Mouse (Mus musculus): ENCODE measurements around the gene Ppp1r17.

Ppp1r17 gene

DNA sequence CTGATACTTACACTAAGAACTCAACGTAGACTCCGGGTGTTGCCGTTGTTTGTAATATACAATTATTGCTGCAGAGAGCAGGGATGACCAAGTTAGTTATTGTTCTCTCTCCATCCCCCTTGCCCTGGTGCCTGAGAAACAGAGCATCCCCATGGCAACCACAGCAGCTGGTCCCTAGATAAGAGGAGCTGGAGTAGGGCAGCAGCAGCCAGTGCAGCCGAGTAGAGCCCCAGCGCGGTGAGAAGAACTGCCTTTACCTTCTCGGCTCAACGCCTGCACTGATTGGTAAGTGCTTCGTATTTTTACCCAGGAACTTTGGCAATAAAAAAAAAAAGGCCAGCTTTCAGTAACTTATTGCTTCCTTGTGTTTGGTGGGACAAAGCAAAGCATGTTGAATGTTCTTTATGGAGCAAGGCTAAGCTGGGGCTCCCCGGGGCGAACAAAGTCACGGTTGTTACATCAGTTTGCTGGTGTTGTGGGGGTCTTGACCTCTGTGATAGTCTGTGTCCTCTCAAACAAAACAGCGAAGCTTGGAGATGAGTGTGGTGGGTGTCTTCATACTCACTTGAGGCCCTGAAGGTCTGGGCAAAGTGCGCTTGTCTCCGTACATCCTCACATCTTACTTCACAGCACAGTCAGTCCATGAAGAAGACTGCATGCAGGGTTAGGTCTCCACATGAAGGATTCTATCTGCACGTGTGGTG is at the start of gene Ppp1r17:
Ppp1r17 (plus strand) TSS at position 207 of the 704 bp plus-strand sequence.
- no peak for DNase-seq

DNA sequence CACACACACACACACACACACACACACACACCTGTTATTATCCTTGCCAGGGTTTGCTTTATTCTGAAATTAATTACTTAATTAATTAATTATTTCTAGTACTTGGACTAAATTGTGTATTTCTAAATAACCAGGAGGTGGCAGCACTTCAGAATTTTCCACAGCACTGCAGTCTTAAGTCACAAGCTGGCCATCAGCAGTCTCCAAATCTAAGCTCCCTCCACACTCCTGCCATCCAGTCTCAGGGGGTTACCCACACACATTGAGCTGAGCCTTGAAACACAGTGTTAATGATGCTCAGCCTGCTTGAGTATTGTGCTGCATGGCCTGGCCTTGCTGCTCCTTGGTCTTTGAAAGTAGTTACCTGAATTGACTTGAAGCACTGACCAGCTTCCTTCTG is 44.3 kb upstream of the Ppp1r17 start:
- DNase-seq: peak; percentile 15

DNA sequence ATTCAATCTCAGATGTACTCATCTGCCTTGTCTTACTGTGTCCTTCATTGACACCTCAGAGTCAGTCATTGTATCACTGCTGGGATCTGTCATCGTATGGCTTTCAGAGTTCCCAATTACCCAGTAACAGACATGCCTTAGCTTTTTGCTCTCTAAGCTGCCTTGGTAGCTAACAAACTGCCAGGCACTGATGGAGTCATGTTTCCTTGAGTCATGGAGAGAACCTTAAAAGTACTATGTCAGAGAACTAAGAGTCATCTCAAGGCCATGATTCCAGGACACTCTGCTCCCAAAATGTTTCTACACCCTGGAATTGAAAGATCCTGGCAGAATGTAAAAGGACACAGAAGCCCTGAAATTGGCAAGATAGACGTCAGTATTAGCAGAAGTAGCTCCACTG is 37.5 kb upstream of the Ppp1r17 start:
- no peak for DNase-seq

DNA sequence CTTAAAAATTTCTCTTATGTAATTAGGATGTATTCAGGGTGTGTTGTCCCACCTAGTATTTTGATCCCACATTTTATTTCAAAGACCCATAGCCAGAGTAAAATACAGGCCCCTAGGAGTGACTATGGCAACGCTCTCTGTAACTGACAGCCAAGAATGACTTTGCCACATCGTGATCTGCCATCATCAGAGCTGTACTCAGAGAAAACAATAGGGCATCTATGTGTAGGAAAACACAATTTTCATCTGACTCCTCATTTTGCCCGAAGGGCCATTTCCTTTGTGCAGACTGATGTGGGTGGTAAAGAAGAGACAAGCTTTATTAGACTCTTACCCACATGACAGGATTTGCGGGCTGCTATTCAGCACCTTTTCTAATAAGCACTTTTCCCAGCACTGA is 8.6 kb upstream of the Ppp1r17 start:
- no peak for DNase-seq

DNA sequence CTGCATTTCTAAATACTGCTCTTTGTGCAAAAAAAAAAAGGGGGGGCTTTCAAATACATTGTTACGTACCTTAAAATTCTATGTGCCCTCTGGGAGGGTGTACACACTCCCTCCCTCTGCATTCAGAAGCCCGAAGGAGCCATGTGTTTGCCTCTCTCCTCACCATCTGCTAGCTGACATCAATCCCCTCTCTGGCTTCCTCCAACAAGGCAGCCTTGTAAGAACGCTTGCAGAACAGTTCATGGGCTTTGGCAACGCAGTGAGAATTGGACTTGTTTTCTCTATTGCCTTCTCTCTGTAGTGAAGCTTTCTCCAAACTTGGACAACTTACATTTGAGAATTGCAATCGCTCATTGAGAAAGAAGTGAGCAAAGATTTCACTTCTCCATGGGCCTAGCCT is 4.9 kb upstream of the Ppp1r17 start:
- no peak for DNase-seq

DNA sequence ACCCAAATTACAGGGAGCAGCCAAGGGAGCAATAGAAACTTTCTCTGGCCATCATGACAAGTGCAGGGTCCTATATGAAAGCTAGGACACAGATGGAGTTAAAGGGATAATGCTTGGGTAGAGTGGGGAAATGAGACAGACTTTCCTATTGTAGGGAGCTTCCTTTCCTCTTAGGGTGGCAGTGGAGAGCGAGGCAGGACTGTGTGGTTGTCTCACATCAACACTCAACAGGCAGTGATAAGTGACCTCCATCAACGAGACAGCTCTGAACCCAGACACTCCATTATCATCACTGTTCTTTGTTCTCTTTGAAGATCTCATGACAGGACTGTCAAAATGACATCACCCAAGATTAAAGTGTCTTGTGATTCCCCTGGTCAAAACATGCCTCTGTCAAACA is 2.3 kb downstream of the Ppp1r17 start:
- no peak for DNase-seq

DNA sequence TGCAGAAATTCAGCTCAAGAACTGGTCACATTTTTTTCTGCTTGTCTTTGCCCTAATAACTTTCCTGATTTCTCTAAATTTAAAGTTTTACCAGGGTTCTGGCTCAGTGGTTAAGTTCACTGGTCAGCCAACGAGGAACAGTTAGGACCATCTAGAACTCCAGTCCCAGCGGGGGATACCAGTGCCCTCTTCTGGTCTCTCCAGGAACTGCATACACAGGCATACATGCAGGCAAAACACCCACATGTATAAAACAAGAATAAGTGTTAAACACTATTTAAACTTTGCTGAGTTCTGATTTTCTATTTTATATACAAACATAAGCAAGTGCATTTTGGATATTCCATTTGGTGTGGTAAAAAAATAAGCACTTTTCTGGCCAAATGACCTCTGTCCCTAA is 8.2 kb downstream of the Ppp1r17 start:
- DNase-seq: no peak

- no peak for DNase-seq
Observed at GRCm38 (mm10) chr6:56027318-56027717, 10.0 kb downstream of the Ppp1r17 start.

DNA sequence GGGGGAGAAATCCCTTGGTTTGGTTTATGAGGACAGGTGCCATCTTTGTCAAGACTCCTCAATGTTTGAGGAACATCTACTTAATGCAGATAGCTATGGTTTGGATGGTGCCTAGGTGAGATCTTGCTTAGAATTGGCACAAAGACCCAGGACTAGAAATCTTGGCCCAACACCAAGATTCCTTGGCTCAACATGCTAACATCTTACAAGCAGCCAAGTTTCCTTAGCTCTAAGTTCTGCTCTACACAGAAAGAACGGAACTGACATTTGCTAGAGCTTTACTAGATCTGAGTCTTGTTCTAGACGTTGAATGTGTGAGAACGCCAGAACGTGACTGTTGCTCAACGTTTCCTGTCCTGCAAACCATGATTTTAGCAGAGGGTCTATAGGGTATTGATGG is 10.7 kb downstream of the Ppp1r17 start:
- no peak for DNase-seq

- DNase-seq: no peak
Observed at GRCm38 (mm10) chr6:56029986-56030385, 12.7 kb downstream of the Ppp1r17 start.

GRCm38 (mm10) chr6:56032231-56032630 is 14.9 kb downstream of the Ppp1r17 start:
- DNase-seq: no peak

DNA sequence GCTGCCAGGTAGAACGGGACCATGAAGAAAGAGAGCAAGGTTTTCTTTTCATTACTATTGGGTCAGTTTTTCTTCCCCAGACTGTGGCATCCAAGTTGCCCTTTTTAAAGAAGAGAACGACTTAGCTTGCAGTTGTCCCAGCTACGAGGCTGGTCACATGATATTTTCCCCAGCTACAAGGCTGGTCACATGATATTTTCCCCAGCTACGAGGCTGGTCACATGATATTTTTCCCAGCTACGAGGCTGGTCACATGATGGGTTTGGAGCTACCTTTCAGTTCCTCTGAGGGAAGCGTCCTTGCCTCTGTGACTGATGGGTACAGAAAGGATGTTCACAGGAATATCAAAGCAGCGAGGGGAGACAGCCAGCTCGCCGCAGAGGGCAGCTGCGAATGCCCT is 17.8 kb downstream of the Ppp1r17 start:
- DNase-seq: no peak

DNA sequence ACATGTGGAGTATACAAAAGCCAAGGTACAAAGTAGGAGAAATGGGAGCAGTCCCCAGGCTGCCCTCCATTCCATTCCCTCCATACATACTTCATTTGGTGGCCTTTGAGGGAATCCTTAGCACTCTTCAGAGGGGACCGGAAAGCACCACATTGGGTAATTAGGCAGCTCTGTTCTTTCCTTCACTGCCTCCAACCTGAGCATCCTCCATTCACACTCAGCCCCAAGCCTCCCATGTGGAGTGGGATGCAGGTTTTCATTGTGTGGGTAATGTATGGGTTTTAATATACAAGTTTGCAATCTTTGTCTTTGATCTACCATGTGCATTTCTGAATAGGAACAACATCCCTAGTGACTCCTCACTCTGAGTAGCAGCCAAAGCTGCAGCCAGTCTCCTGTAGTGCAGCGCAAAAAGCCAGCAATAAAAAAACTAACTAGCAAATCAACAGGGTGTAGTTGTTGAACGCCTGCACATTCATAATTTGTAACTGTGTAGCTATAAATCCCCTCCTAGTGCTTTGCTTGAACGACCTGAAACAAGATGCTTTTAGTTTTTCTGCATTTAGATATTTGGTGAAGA is 22.3 kb downstream of the Ppp1r17 start:
- DNase-seq: no peak

- DNase-seq: no peak
Observed at GRCm38 (mm10) chr6:56044270-56044669, 27.0 kb downstream of the Ppp1r17 start.

DNA sequence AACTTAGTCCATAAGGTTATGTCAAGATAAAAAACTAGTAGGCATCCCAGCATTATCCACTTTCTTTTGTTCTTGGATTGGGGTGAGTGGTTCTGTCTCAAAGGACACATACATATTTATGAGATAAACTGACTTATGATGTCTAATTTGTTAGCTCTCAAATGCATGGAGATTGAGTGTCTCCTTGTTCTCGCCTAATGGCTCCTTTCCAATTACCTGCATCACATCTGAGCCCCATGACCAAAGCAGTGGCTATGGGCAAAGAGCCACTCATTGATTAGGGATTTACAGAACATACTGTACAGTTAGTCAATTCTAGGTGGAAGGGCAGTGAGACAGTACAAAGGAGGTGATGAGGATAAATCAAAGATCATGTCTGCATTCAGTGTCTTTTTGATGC is 27.4 kb downstream of the Ppp1r17 start:
- no peak for DNase-seq

GRCm38 (mm10) chr6:56048580-56048979 is 31.3 kb downstream of the Ppp1r17 start:
- no peak for DNase-seq

DNA sequence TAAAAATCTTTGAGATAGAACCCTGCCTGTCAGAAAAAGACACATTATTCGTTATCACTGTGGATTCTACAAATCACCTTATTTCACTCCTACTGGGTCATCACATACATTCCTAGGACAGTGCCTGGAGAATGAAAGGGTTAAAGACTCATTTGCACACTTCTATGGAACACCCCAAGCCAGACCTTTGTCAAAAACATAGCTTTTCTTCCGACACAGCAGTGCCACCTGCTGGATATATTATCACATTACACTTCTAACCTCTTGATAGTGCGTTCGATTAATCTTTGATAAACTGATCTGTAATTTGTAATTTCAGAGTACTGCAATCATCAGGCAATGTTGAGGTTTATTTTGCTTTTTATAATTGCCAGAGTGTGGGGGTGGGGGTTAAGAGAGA is 31.8 kb downstream of the Ppp1r17 start:
- DNase-seq: no peak

DNA sequence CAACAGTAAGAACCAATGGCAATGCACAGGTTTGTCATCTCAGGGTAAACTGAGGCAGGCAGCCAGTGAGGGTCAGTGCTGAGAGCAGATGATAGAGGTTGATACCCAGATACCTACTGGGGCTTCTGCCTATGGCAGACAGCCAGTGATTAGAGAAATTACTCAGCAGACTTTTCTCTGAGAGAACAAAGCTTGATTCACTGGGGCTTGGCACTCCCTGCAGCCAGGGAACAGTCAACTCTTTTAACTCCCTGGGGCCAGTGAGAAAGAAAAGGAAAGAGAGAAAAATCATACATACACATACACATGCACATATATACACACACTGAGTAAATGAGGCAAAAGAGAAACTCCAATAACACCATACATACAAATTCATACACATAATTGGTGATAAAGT is 46.4 kb downstream of the Ppp1r17 start:
- DNase-seq: no peak

GRCm38 (mm10) chr6:56066632-56067282 is 49.5 kb downstream of the Ppp1r17 start:
- DNase-seq: peak; percentile 59

GRCm38 (mm10) chr6:56068516-56068915 is 51.2 kb downstream of the Ppp1r17 start:
- no peak for DNase-seq

DNA sequence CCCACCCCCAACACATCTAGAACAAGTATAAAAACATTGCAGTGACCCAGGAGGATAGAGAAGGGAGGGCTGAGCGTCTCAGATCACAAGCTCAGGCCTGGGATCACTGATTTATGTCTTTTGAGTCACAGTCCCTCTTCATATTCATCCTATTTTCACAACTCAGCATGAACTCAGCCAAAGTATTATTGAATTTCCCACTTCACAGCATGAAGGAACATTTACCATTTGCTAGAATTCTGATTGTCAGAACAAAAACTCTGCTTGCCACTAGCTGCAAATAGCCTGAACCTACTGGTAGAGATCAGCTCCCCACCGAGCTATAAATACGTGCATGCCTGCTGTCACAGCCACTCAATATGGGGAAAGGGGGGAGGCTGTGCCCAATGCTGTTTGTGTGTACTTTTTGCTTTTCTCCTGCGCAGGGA is 59.1 kb downstream of the Ppp1r17 start:
- DNase-seq: peak; percentile 63
